Mouse (Mus musculus) hindbrain, embryonic 10.5 days (tissue): ENCODE measurements around the gene Arid5b. TPM values are rescaled to one million over a fixed set of nuclear protein-coding genes. Genes with fewer than 3 reads are reported as not detected.

ENCODE experiments used
- DNase-seq: peaks from one replicate; pipeline ENCODE4 v3.0.0-alpha.2; 2017; ENCODE audit warnings: low spot score
- H3K27ac ChIP-seq: fragments of 300-500 bp; sonication (generic); 2 replicates; pipeline ENCODE4 v1.5.1; 2016; ENCODE audit warnings: mild to moderate bottlenecking, moderate library complexity
- H3K27me3 ChIP-seq: fragments of 300-500 bp; sonication (generic); 2 replicates; pipeline ENCODE4 v1.6.1; 2016; ENCODE audit warnings: mild to moderate bottlenecking; ENCODE audit not compliant: poor library complexity, insufficient read depth, severe bottlenecking
- H3K36me3 ChIP-seq: fragments of 300-500 bp; sonication (generic); 2 replicates; pipeline ENCODE4 v1.6.1; 2016; ENCODE audit warnings: mild to moderate bottlenecking, moderate library complexity
- H3K4me1 ChIP-seq: fragments of 300-500 bp; sonication (generic); replicated peaks from 2 replicates; pipeline ENCODE4 v1.6.1; 2016; ENCODE audit warnings: mild to moderate bottlenecking
- H3K4me3 ChIP-seq: fragments of 300-500 bp; sonication (generic); 2 replicates; pipeline ENCODE4 v1.5.1; 2016; ENCODE audit warnings: mild to moderate bottlenecking, moderate library complexity
- H3K9me3 ChIP-seq: fragments of 300-500 bp; sonication (generic); 2 replicates; pipeline ENCODE4 v1.6.1; 2016; ENCODE audit warnings: mild to moderate bottlenecking, moderate library complexity
- WGBS: fragments of 180-500 bp; shearing (Covaris S2); methylation state at CpG from one replicate; pipeline ENCODE4 v1.1.7; 2016; 5-methylcytosine and 5-hydroxymethylcytosine counted together
- polyA plus RNA-seq: library from polyadenylated mRNA; unstranded; fragments of >200 nt; fragmentation: Nextera tagmentation; extraction: Ambion mirVana; gene quantifications from 2 replicates; pipeline ENCODE4 v1.2.1, GENCODE M21; 2016

Gene Arid5b
- polyA plus RNA-seq, 1 experiment from 2014 or later: 14.2 TPM

DNA sequence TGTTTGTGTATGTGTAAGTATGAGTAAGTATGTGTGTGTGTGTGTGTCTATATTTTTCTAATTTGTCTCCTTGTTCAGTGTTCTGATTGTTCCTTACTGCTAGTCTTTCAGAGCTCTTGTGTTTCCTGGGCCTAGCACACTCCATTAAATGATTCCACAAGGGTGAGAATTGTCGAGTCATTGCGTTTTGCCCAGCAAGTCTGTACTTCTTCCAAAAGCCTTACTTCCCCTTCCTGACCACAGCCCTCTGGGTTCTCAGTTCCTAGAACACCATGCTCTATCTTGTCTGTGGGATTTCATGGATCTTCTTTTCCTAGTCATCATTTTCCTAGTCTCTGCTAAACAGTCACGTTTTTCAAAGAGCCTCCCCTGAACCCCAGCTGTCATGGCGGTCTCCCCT lies 193.0 kb downstream of the Arid5b start:
- H3K36me3 ChIP-seq: no peaks in the 10 kb centered on the region
- no peak overlapping the region for H3K27ac ChIP-seq
- no peaks in the 10 kb centered on the region for H3K4me1 ChIP-seq
- no peak for DNase-seq
- WGBS: 77% methylated on average over 4 of the region's 4 CpGs
- no peak overlapping the region for H3K4me3 ChIP-seq
- no peaks in the 10 kb centered on the region for H3K9me3 ChIP-seq
- no peaks in the 10 kb centered on the region for H3K27me3 ChIP-seq

DNA sequence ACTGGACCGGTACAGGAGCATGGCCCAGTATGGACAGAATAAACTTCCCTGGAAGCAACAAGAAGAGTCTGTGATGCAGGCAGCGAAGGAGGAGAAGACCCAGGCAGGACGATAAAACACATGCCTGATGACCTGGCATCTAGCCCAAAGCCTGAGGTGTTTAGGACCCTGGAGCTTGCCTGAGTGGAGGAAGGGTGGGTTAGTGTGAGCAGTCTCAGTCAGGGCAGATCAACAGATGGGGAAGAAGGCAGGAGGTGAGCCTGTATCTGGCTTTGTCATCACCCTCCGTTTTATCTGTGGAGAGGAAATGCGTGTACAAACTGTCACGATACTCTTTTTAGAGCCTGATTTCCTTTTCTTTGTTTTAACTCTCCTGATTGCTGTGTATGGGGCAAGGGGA lies 196.8 kb downstream of the Arid5b start:
- Histone ChIP-seq H3K27me3 (no peaks in the 10 kb centered on the region), H3K4me3 (no peak overlapping the region), H3K27ac (no peak overlapping the region), H3K4me1 (no peaks in the 10 kb centered on the region), H3K36me3 (no peaks in the 10 kb centered on the region), H3K9me3 (no peaks in the 10 kb centered on the region)
- DNase-seq: no peak
- WGBS: 83% methylated on average over 6 of the region's 6 CpGs

DNA sequence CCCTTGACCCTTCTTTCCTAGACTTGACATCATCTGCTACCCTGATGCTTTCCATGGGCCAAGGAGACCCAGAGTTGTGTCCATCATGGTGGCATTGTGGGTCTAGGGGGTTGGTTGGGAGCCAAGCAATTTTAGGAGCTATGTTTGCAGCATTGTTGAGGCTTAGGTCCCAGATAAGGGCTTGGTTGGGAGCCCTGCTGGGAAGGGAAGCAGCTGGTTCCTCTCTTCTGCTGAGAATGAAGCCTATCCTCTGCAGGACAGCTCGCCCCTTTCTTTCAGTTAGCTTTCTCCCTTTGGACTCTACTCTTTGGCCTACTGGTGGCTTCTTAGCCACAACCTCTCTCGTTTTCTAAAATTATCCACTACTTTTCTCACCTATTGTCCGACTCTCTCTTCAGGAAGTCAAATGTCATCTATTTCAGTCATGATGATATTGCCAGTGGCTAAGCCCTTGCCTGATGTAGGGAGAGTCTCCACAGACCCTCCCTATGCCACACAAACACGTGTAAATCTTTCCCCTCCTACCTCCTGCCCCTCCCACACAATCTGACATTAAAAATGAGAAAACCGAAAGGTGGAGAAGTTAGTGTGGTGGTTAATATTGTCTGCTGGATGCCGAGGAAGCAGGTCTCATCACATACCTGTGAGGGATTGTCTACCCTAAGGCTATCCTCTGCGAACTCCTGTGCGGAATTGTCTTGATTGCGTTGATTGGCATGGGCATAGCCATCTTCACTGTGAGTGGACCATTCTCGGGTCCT lies 198.4 kb downstream of the Arid5b start:
- H3K4me3 ChIP-seq: no peak overlapping the region
- 86% methylated on average over 10 of the region's 10 CpGs for WGBS
- no peak overlapping the region for H3K27ac ChIP-seq
- DNase-seq: no peak
- no peaks in the 10 kb centered on the region for H3K4me1 ChIP-seq
- H3K27me3 ChIP-seq: no peaks in the 10 kb centered on the region
- no peaks in the 10 kb centered on the region for H3K36me3 ChIP-seq
- H3K9me3 ChIP-seq: no peaks in the 10 kb centered on the region

DNA sequence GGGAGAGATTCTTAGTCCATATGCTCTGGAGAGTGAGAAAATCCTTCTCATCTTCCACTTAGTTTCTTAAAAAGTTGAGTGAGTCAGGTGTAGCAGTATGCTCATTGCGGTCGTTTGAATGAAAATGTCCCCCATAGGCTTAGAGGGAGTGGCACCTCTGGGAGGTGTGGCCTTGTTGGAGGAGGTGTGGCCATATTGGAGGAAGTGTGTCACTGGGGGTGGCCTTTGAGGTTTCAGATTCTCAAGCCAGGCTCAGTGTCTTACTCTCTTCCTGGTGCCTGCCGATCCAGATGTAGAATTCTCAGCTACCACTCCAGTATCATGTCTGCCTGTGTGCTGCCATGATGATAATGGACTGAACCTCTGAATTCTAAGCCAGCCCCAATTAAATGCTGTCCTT lies 199.8 kb downstream of the Arid5b start:
- DNase-seq: no peak
- Histone ChIP-seq H3K27ac (no peak overlapping the region), H3K4me3 (no peak overlapping the region), H3K9me3 (no peaks in the 10 kb centered on the region), H3K36me3 (no peaks in the 10 kb centered on the region), H3K27me3 (no peaks in the 10 kb centered on the region), H3K4me1 (no peaks in the 10 kb centered on the region)
- 91% methylated on average over 3 of the region's 3 CpGs for WGBS

DNA sequence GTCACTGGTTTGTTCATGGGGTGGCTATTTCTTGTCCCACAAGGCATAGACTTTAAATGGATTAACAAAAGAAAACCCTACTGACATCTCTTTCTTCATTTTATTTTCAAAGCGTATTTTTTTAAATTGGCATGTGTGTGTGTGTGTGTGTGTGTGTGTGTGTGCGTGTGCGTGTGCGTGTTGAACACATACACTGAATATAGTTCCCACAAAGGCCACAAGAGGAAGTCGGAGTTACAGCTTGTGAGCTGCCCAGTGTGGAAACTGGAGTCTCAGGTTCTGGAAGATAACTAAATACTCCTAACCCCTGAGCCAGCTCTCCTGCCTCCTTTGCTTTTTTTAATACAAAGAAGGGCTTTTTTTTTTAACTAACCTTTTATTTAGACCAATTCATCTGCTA lies 203.4 kb downstream of the Arid5b start:
- 93% methylated on average over 5 of the region's 5 CpGs for WGBS
- Histone ChIP-seq H3K4me1 (no peaks in the 10 kb centered on the region), H3K4me3 (no peak overlapping the region), H3K27me3 (no peaks in the 10 kb centered on the region), H3K9me3 (no peaks in the 10 kb centered on the region), H3K27ac (no peak overlapping the region), H3K36me3 (no peaks in the 10 kb centered on the region)
- DNase-seq: no peak

DNA sequence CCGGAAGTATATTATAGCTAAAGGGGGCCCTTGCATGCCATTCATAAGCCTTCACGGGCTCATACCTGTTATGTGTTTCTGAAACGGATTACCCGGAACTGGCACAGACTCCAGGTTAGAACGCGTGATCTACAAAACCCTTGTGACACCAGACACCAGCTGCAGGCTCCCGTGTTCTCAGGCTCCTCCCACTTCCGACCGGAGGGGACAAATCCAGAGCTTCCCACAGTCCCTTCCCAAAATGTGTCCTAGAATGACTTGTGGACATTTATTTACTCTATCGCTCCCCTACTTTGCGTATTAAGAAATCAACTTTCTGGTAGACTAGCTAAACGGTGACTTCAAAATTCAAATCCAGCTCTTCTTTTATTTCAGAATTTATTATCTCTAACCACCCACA lies 204.2 kb downstream of the Arid5b start:
- Histone ChIP-seq H3K36me3 (no peaks in the 10 kb centered on the region), H3K27me3 (no peaks in the 10 kb centered on the region), H3K9me3 (no peaks in the 10 kb centered on the region), H3K4me3 (no peak overlapping the region), H3K27ac (no peak overlapping the region), H3K4me1 (no peaks in the 10 kb centered on the region)
- DNase-seq: no peak
- WGBS: 93% methylated on average over 12 of the region's 12 CpGs

DNA sequence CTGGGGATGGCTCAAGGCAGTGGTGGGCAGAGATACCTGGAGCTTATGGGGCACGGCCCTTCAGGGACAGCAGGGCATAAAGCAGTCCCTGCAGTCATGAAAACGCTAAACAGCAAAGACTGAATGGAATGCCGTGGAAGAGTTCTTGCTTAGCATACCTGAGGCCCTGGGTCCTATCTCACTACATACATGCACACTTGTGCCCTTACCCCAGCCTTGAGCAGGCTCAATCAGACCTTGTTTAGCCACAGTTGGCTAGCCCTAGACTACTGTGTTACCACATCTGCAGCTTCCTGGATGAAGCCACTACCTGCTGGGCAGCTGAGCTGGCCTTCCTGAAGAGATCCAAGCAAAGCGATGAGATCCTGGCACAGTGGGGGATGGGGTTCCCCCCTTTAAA lies 205.9 kb downstream of the Arid5b start:
- DNase-seq: no peak
- H3K4me1 ChIP-seq: no peaks in the 10 kb centered on the region; the same call in 1 of the 2 replicates
- no peaks in the 10 kb centered on the region for H3K9me3 ChIP-seq
- 86% methylated on average over 4 of the region's 4 CpGs for WGBS
- H3K27me3 ChIP-seq: no peaks in the 10 kb centered on the region
- H3K4me3 ChIP-seq: no peak overlapping the region
- H3K36me3 ChIP-seq: no peaks in the 10 kb centered on the region
- no peak overlapping the region for H3K27ac ChIP-seq

DNA sequence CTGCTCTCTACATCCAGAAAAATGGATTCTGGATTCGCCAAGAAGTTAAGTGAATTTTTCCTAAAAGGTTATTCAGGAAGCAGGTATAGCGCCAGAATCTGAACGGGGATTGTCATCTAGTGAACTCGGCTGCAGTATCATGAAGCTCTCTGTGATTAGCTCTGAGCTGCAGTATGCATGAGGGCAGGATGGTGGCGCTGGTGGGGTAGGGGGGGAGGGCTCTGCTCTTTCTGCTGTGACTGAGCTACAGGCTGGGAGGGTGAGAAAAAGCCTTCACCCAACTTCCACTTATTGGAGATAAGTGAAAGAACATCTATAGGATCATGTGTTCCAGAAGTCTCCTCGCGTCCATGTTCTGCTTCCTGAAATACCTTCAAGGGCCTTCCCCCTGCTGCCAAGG lies 207.5 kb downstream of the Arid5b start:
- H3K36me3 ChIP-seq: no peaks in the 10 kb centered on the region
- DNase-seq: no peak
- WGBS: 83% methylated on average over 7 of the region's 7 CpGs

DNA sequence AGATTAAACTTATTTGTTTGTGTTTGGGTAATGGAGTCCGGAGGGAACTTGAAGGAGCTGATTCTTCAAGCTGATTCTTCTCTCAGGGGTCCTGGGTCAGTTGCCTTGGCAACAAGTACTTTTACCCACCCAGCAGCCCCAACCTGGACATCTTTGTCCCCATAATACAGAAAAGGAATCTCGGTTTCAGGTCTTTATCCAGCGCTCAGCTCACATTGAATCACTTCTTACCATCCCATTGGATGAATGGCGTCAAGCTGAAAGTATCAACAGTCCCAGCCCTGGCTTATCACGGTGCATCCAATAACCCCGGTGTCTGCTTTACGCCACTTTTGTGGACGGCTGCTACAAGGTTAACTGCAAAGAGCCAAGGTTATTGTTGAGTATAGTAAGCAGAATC lies 210.1 kb downstream of the Arid5b start:
- no peaks in the 10 kb centered on the region for H3K27me3 ChIP-seq
- H3K4me3 ChIP-seq: no peak overlapping the region
- no peak for DNase-seq
- no peak overlapping the region for H3K27ac ChIP-seq
- WGBS: 90% methylated on average over 8 of the region's 8 CpGs
- H3K36me3 ChIP-seq: no peaks in the 10 kb centered on the region
- peaks cover 20% of the 10 kb centered on the region for H3K4me1 ChIP-seq
- H3K9me3 ChIP-seq: no peaks in the 10 kb centered on the region

More for the DNA sequence above, 207.5 kb downstream of the Arid5b start:
- Histone ChIP-seq H3K4me3 (no peak overlapping the region), H3K9me3 (no peaks in the 10 kb centered on the region), H3K27ac (no peak overlapping the region), H3K27me3 (no peaks in the 10 kb centered on the region), H3K4me1 (no peaks in the 10 kb centered on the region; the same call in 1 of the 2 replicates)

DNA sequence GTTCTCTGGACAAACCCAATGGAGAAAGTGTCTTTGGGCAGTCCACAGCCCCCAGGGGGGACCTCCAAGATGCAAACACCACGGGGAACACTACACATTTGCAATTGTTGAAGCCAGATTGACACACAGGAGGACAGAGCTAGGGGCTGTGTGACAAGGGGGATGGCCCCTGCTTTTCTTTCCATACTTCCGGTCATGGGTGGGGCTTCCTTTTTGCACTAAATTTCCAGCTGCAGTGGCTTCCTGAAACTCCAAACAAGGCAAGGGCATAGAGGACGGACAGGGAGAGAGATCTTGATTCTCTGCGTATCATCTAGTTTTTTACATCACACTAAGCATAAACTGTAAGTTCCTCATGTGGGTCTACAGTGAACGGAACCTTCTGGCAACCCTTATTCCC lies 210.6 kb downstream of the Arid5b start:
- DNase-seq: no peak

DNA sequence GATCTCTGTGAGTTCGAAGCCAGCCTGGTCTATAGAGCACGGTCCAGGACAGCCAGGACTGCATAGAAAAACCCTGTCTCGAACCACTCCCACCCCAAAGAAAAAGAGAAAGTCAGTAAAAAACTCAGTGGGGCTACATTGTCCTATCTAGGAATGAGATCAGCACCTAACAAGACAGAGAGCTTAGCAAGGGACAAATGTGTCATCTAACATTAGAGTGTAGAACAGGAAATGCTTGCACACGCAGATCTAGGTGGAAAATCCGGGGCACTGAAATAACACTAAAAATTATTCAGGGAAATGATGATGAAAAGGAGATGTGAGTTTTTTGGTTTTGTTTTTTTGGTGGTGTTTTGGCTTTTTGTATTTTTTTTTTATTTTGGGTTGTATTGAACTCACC lies 212.4 kb downstream of the Arid5b start:
- Histone ChIP-seq H3K36me3 (no peaks in the 10 kb centered on the region), H3K27me3 (no peaks in the 10 kb centered on the region), H3K9me3 (no peaks in the 10 kb centered on the region), H3K27ac (no peak overlapping the region), H3K4me3 (no peak overlapping the region), H3K4me1 (peaks cover 23% of the 10 kb centered on the region)
- 93% methylated on average over 5 of the region's 5 CpGs for WGBS
- DNase-seq: no peak

More for the DNA sequence above, 210.6 kb downstream of the Arid5b start:
- Histone ChIP-seq H3K27me3 (no peaks in the 10 kb centered on the region), H3K27ac (no peak overlapping the region), H3K4me1 (peaks cover 20% of the 10 kb centered on the region), H3K4me3 (no peak overlapping the region), H3K36me3 (no peaks in the 10 kb centered on the region), H3K9me3 (no peaks in the 10 kb centered on the region)
- WGBS: 79% methylated on average over 5 of the region's 5 CpGs

DNA sequence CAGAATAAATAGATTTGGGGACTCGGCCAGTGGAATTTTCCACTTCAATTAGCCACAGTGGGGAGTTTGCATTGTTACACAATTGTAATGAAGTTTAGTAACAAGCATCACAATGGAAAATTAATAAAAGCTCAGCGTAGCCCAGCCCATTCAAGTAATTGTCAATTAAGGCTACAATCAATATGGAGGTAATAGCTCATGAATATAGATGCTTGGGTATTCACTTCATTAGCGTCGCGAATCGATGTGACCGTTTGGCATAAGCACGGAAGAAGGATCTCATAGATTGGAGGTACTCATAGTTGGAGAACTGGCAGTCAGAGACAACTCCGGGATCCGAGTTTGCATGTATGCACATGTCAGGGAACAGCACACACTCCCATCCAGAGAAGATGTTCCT lies 214.0 kb downstream of the Arid5b start:
- WGBS: 51% methylated on average over 10 of the region's 10 CpGs
- DNase-seq: peak; percentile 23
- Histone ChIP-seq H3K27ac (0 out of 2 replicates have a peak overlapping the region, but pooled peaks have one; percentile 82), H3K27me3 (no peaks in the 10 kb centered on the region), H3K4me1 (peaks cover 26% of the 10 kb centered on the region), H3K4me3 (no peak overlapping the region), H3K9me3 (no peaks in the 10 kb centered on the region), H3K36me3 (no peaks in the 10 kb centered on the region)

DNA sequence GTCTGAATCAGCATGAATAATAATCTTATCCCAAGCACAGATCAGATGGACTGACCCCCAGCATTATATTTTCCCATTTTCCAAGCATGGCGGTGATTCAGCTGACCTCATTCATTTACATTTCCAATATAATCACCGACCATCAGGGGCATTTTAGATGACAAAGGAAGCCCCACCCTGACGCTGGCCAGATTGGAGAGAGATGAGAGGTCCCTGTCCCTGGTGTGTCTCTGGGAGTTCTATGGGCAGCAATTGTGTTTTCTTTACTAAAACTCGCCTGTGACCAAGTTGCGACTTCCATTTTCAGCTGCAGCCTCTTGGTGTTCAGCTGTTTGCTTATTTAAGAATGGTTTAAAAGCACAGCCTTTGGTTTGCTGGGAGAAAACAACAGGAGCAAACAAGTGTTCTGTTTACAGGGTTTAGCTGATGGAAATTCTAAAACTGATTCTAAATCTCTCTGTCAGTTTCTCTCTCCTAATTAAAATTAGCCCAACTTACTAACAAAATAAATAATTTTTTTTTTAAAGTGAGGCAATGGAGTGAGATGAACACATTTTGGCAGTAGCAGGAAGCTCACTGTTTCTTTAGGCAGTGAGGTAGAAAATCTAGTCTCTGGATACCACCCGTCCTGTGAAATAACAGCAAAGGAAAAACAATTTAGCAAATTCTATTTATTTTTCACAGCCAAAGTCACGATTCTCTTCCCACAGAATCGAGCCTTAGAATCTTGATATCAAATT lies 214.6 kb downstream of the Arid5b start:
- peak; percentile 40 for DNase-seq
- Histone ChIP-seq H3K4me3 (no peak overlapping the region), H3K27ac (peak overlapping the region; percentile 82), H3K4me1 (peaks cover 26% of the 10 kb centered on the region), H3K36me3 (no peaks in the 10 kb centered on the region), H3K27me3 (no peaks in the 10 kb centered on the region), H3K9me3 (no peaks in the 10 kb centered on the region)
- 42% methylated on average over 8 of the region's 8 CpGs for WGBS
